Mouse (Mus musculus): ENCODE measurements around the gene Sfr1. TPM values are rescaled to one million over a fixed set of nuclear protein-coding genes. Genes with fewer than 3 reads are reported as not detected.

Gene Sfr1
- total RNA-seq (2023), result 100 to 1,000 TPM; 104 TPM

DNA sequence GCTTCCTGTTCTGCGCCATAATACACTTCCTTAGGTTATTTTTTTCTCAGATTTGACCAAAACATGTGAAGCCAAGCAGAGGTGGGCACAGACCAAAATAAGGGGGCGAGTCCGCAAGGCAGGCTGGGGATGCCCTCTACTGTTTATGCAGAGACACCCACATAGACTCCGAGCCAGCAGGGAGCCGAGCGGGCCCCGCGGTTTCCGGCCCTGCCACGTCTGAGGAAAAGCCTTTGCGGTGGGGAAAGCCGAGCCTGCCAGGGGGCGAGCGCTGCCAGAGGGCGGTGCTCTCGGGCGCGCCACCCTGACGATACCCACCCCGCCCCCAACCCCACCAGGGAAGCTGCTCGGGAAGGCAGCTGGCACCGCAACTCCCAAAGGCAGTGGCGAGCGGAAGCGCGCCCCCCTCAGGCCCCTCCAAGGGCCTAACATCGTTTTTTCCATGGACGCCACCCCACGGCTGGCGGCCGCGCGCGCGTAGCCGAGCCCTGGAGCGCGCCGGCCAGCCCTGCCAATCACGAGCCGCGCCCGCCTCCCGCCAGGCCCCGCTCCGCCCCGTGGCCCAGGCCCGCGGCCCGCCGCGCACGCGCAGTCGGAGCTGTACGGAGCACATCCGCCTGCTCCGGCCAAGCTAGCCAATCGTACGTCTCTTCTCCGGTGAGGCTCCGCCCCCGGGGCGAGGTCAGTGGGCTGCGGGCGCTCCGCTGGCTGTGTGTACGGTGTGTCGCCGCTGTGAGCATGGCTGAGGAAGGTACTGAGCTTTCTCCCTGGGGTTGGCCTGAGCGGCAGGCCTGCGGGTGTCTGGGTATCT is at the start of gene Sfr1:
Gene Sfr1 (plus strand): TSS at position 612 of the 811 bp plus-strand sequence.

GRCm38 (mm10) chr19:47691994-47692393 is 39.5 kb upstream of the Sfr1 start, which contains the start of gene Col17a1:
Gene Col17a1 (minus strand): TSS chr19:47692094.

Other genes with a start within 250 kb of the Sfr1 start
- gene Stn1, start 194.2 kb upstream of the Sfr1 start, total RNA-seq (2023), result 10 to 100 TPM; 40.0 to 42.4 TPM
- 100 to 1,000 TPM; 144 to 149 TPM for gene Slk, start 152.0 kb upstream of the Sfr1 start, total RNA-seq (2023)
- under 1 TPM in 1 of 2 experiments, not detected in 1; 0.27 TPM for gene Col17a1, start 39.6 kb upstream of the Sfr1 start, total RNA-seq (2023)
- gene Gsto1, start 123.3 kb downstream of the Sfr1 start, total RNA-seq (2023), result 100 to 1,000 TPM; 245 to 265 TPM
- gene Gsto2, start 133.9 kb downstream of the Sfr1 start, total RNA-seq (2023), result under 1 TPM in 1 of 2 experiments, not detected in 1; 0.50 TPM
- not detected for gene Cfap43, start 187.6 kb downstream of the Sfr1 start, total RNA-seq (2023)
- 10 to 100 TPM; 71.1 to 74.4 TPM for gene Itprip, start 187.6 kb downstream of the Sfr1 start, total RNA-seq (2023)
- gene Cfap58, start 206.0 kb downstream of the Sfr1 start, total RNA-seq (2023), result not detected

Measured in monocyte, adult 59 days (primary cell).